Mouse (Mus musculus) retina, embryonic 14.5 days (tissue): ENCODE results near the gene Rin2.

Source experiments
- DNase-seq: peaks from one replicate; pipeline ENCODE4 v3.0.0-alpha.2; 2015; ENCODE audit warnings: low spot score

The Rin2 gene

DNA sequence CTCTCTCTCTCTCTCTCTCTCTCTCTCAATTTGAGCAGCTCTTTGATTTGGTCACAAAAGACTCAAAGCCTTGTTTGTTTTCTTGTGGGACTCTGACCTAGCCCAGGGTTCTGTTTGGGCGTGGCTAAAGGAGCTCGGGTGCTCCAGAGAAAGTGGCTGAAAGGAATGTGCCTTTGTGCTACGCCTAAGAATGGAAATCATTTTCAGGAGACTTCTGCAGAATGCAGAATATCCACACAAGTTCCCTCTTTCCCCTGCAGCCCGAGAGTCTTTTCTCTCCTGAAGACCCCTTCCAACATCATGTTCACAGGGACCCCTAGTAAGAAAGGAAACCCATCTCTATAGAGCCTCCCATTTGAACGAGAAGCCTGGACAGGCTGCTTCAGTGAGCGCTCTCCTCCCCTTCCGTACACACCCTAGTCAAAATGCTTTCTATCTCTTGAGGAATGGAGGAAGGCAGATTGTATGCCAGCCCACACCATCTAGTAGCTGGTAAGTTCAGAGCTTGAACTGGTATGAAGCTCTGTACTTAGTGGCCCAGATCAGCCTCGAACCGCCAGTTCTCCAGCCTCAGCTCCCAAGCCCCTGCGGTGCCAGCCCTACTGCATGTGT, 187.3 kb downstream of the Rin2 start:
- DNase-seq: no peak

DNA sequence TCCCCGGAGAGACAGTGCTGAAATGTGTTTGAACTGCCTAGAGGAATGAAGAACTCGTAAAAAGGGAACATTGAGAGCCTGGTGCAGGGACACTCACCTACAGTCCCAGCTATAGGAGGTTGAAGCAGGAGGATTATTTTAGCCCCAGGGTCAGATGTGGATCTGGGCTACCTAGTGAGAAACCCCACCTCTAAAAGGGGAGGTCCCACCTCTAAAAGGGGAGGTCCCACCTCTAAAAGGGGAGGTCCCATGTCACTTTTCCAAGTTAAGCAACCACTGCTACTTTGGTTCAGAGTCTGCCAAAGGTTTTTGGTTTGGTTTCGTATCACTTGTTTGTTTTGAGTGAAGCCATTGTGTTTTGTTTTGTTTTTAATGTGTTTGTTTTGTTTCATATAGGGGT, 190.3 kb downstream of the Rin2 start:
- no peak for DNase-seq

DNA sequence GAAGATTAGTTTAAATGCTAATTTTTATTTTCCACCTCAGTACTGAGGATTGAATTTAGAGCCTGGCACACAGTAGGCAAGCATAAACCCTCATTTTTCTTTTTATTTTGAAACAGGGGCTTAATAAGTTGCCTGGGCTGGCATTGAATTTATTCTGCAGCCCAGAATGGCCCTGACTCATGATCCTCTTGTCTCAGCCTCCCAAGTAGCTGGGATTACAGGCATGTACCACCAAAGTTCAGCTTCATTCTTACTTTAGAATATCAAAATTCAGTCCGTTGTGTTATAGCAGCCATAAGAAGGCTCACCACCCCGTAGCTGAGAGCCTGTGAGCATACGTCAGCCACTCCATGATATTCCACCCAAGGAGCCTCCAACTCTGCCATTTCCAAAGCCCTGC, 191.2 kb downstream of the Rin2 start:
- DNase-seq: no peak

DNA sequence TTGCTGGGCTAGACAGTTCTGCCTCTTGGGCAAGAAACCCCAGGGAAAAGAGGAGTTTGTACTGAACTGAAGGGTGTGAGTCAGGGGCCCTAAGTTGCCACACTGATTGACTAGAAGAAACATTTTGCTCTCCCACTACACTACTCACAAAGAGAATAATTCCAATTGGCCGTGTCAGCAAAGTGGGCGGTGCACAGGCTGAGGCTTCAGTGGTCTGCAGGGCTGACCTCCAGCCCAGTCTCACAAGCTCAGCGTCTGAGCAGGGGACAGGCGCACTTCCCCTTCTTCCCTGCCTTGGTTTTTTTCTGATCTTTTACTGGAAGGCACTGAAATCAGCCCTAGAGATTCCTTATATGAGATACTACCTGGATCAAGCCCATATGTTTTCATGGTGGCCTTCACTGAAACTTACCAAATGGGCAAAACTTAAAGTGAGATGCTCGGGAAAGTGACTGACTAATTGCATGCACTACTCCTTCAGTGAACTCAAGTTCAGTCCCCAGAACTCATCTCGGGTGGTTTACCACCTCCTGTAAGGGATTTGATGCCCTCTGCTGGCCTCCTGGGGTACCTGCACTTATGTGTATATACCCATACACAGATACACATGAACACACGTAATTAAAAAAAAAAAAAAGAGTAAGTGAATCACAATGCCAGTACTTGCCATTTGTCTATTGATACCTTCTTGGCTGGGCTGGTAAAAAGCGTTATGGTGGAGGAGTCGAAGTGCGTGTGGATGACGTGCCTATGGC, 191.9 kb downstream of the Rin2 start:
- DNase-seq: no peak

DNA sequence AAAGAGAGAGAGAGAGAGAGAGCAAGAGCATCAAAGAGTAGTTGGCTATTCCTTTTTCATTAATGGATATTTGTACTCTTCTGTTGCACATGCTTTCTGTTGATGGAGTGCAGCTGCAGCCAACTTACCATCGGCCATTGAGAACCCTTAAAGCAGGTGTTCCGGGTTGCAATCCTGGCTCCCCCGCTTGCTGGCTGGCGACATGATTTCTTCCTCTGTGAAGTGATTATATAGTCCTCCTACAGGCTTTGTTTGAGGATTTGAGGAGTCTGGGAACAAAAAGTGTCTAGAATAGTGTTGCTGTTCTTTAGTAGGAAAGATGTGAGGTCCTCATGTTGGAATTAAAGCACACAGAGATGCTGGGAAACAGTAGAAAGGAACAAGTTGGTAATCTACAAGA, 196.3 kb downstream of the Rin2 start:
- DNase-seq: no peak

DNA sequence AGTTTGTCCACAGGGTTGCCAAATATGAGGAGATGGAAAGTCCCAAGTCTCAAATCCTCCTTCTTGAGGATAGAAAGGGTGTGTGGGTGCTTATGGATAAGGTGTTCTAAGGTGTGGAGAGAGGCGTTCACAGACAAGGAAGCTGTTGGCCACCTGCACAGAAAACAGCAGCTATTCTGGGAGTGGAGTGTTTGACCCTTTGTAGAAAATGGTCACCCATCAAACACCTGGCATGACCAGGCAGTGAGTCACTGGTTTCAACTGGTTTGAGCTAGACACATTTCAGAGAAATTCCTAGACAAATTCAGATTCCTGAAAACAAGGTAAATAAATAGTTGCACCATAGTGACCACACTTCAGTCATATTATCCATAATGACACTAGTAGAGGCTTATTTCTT, 197.1 kb downstream of the Rin2 start:
- no peak for DNase-seq

DNA sequence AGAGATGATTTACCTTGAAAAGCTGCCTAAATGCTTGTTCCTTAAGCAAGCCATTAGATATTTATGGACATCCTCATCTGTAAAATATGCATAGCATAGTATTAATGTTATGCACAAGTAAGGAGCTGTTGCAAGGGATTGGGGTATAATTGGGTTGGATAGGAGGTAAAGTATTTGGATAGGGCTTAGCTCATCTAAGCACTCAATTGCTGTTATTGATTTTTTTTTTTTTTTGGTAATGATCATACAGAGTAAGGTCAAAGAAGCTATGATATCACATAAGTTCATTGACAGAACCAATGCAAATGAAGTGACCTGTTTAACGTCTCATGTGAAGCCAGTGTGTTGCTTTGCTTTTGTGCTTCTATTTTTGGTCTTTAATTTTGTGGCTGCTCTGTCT, 198.9 kb downstream of the Rin2 start:
- no peak for DNase-seq

DNA sequence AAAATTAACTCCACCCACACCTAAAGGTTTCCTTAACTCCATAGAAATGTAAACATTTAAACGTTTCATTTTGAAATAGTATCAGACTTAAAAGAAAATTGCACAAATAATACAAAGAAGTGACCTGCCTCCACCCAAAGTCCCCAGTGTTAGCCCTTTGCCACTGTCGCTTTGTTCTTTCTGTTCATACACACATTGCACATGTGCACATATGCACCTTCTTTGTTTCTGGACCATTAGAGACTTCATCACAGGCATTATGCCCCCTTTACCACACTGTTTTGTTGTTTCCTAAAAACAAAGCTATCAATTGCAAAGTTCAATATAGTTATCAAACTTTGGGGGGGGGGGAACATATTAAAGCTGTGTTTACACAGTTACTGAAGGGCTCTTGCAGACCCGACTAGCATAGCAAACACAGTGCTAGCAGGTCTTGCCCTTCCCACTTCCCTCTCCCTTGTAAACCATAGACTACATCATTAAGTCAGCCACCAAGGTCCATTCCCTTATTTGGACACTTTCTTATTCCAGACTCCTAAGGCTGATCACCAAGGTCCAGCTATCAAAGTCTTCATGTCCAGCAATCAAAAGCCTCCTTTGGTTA, 200.0 kb downstream of the Rin2 start:
- no peak for DNase-seq

DNA sequence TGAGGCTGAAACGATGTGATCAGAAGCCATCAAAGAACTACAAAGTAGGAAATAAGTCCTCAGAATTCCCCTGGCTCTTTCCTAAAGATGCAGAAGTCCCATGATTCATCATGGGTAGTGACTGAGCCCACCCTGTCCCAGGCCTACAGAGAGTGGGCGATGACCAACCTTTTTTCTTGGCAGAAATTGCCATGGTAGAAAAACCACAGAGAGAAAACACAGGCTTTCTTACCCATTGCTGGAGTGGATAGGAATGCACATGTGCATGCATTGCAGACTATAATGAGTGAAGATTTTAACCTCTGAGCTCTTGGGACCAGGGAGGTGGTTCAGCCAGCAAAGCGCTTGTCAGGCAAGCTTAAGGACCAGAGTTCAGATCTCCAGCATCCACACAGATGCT, 202.2 kb downstream of the Rin2 start:
- DNase-seq: no peak

DNA sequence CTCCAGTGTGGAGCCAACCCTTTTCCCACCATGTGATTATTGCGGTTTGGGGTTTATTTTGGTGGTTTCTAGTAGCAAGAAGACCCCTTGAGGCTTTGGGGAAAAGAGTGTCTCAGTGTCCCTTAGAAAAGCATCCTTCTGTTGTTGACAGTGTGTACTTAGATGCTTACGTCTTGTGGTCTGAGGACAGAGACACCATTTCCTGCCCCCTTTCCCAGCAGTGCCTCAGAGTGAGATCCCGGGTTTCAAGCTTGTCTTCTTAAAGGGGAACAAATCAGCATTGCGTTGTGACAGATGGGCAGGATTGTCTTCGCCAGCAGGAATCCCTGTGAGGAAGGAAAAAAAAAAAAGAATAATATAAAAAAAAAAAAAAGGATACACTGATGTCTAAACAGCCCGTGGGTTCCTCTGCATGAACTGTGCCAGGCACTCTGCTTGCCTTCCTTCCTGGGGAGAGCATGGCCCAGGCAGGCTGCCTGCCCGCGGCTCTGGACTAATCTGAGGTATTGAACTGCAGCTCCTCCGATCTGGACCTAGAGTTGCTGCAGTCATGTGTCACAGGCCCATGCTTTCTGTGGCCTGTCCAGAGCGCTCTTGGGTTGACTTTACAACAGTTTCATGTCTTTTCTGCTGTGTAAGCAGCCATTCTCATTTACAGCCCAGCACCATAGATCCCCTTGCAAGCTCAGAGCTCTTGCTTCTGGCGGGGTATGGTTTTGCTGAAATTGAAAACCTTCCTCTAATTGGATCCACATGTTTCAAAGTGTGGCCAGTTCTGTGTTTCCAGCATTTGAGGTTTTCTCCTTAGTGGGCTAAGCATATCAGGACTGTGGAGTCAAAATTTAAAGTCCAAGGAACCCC, 206.1 kb downstream of the Rin2 start:
- no peak for DNase-seq

DNA sequence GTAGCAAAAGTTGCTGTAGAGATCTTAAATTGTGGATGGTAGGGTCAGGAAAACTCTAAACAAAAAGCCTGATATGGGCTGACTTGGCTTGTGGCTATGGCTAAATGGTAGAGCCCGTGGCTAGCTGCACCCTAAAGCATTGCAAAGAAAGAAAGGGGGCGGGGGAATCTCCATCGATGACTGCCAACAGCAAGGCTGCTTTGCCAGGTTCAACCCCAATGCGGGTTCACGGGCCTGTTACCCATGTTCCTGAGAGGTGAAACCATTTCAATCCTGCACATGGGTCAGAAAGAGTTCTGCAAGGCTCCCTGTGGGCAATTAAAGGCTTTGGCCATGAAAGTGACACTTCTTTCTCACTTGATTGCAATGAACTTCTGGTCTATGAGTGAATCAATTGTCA, 206.9 kb downstream of the Rin2 start:
- DNase-seq: no peak

DNA sequence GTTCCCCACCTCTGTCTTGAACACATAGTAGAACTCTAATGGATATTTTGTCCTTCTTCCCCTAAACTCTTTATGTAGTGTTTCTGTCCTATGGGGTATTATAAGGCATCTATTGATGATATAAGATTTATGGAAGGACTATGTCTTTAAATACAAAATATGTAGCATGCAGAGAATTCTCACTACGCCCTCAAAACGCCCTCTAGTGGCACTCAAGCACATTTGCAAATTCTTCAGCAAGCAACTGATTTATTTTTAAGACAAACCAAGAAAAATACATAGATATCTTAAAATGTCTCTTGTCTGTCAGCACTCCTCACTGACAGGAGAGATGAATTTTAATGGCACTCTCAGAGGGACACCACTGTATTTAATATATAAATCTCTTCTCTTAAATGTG, 207.4 kb downstream of the Rin2 start:
- DNase-seq: peak; percentile 64

DNA sequence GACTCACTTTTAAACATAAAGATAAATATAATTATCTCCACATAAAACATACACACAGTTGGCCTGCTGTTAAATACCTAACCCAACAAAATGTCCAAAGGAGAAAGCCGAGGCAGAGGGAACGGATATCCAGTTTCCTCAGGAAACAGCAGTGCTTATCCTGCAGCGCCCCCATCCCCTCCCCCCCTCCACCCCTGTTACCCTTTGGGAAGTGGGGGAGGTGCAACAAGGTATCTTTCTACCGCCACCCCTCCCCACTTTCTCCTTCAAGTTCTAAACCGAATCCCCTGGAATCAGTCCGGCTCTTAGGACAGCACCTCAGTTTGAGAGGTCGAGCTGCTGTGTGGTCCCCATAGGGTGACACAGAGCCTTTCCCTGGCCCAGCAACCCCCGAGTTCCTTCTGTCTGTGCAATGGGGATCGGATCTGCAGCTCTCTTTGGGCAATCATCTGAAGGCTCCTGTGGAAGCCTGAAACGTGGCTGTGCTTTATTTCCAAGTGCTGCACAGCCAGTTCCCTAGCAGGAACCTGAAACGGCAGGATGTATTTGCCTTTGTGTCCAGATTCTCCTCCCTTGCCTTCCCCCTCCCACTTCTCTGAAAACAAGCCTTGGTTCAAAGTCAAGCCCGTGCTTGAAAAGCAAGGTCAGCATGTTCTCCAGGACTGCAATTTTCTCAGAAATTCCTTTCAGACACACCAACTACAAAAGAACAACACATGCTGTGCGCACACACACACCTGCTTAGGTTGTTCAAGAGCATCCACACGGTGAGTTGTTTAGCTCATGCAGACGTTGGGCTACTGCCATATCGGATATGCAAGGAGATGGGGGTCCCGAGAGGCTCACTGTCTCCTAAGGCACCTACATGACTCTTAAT, 209.3 kb downstream of the Rin2 start:
- no peak for DNase-seq

DNA sequence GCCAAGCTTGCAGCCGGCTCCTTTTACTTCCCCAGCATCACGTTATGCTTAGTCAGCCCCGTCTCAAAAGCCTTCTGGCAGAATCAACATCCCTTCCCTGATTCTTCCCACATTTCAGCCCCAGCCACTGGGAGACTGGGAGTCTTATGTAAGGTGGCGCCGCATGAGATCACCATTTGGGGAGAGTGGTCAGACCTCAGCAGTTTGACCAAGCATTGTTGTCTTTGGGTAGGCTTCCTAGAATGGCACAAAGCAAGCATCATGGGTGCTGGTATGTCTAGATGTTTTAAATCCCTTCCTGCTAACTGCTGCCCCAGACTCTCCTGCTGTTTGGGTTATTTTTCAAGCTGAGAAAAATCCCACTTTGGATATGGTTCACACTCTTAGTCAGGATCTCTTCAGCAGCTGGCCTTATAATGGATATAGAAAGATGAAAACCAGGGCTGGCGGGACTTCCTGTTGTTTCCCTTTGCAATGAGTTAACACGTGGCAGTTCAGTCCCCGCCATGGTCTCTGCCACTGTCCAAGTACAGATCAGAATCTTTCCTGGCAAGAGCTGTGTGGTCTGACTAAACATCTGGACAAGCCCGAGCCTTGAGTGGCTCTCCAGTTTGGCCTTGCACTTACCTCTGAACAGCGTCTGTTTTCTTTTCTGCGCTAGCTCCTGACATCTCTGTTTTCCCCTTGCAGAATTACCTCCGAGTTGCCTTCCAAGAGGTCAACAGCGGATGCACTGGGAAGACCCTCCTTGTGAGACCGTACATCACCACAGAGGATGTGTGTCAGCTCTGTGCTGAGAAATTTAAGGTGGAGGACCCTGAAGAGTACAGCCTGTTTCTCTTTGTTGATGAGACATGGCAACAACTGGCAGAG, 210.1 kb downstream of the Rin2 start:
- DNase-seq: no peak

DNA sequence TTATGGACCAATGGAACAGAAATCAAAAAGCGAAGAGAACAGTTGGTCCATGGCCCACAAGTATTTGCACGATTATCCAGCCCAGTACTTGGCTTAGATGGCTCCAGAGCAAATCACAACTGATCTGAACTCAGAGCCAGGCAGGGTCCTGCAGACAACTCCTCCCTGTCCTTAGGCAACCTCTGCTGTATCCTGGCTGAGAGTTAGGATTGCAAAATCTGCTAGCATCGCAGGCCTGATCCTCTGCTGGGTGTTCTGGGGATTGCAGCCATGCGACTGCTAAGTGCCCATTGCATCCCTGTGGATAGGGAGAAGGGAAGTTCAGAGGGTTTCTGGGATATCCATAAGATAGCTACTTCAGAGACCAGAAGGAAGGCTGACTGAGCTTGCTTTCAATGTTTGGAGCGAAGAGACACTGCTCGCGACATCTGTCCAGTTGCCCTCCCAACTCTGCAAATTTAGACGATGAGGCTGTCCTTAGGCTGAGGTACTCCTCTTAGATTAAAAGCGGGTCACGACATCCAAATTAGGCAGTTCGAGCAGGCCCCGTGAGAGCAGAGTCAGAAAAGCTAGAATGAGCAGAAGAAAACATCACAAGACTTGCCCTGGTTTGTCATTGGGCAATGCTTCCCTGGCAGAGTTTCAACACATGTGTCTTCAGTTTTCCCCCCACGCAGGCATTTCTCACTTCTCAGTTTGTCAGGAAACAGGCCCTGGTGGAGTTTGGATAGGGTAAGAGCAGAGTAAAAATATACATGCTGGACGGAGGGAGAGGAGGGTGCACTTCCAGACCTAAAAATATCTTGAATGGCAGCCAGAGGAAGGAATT, 213.1 kb downstream of the Rin2 start:
- no peak for DNase-seq

DNA sequence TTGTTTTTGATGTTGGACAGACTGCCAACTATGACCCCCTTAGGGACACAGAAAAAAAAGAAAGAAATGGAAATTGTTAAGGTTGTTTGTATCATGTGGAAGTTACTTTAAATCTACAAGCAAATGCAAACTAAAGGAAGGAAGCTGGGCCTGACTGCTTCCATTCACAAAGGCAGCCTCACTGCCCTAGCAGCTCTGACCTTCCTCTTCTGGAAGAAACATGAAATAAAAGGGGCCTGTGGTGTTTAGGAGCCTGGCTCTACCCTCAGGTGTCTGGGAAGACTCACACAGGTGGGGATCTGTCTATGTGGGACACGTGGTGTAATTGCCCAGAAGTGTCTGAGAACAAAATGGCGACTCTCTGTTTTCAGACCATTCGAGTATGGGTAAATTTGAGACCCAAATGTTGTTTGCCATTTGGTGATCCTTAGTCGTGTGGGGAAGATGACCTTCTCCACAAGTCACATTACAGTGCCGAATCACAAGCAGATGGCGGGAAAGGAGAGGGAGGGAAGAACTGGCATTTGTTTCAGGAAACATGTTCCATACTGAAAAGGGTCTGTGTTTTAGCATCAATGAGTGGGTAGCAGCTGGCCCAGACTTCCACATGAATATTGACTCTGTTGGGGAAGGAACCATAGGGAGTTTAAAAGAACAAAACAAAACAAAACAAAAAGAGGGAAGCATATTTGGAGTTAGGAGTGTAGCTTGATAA, 213.9 kb downstream of the Rin2 start:
- DNase-seq: no peak

DNA sequence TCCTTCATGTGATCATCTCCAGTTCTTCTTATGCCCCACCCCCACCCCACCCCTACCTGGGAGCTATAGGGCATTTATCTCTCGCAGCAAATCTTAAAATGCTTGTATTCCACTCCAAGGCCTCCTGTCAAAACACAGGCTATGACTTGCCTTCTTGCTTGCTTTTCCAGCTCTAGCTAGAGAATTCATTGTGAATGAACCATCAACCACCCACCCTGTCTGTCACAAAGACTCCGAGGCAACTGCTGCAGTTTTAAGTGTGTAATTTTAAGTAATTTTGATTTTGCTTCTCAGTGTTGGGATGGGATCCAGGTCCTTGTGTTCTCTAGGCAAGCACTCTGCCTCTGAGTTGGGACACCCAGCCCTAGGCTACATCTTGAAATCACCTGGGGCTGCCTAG, 215.6 kb downstream of the Rin2 start:
- no peak for DNase-seq

DNA sequence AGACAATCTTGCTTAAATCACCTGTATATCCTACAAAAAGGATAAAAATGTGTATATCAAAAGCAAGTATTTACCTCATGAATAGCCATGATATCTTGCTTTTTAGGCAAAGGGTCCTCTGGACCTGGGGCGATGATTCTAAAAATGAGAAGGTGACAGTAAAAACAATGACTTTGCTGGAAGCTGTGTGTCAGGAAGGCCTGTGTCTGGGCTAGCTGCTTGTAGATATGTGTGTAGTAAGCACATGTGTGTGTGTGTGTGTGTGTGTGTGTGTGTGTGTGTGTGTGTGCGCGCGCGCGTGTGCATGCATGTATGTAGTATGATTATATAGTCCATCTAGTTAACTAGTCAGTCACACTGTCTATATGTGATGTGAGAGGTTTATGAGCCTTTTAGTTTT, 218.7 kb downstream of the Rin2 start:
- no peak for DNase-seq

DNA sequence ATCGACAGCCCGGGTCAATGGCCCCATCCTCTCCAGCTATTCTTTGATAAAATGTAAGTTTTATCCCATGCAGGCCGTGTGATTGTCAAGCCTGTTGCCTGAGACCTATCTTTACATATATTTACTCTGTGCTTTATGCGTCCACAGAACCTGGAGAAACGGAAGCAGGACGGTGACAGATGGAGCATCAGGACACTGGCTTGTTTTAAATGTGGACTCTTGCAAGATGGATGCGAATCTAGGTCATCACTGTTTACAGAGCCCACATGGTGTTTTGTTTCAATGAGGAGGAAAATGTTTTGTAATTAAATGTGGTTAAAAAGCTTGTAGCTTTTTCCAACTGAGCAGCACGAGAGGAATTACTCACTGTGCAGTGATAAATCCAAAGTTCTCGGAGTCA, 223.1 kb downstream of the Rin2 start:
- peak; percentile 20 for DNase-seq
